Mouse (Mus musculus): ENCODE measurements around the gene Ttc39d.

Gene Ttc39d

GRCm38 (mm10) chr17:80206671-80207581 is at the start of gene Ttc39d, which contains the start of gene Srsf7:
TSS of gene Ttc39d (plus strand) at chr17:80207460.
TSS of gene Srsf7 (minus strand) at chr17:80207307.
- DNase-seq (ENCODE audit: low read depth), result peak; percentile 99

- DNase-seq (ENCODE audit: low read depth), result no peak
Measured at GRCm38 (mm10) chr17:80157489-80157888, 49.8 kb upstream of the Ttc39d start.

- peak; percentile 84 for DNase-seq (ENCODE audit: low read depth)
Measured at GRCm38 (mm10) chr17:80160454-80160853, 46.8 kb upstream of the Ttc39d start.

GRCm38 (mm10) chr17:80163991-80164390 is 43.3 kb upstream of the Ttc39d start:
- DNase-seq (ENCODE audit: low read depth), result no peak

- peak; percentile 33 for DNase-seq (ENCODE audit: low read depth)
Measured at GRCm38 (mm10) chr17:80165741-80166140, 41.5 kb upstream of the Ttc39d start.

GRCm38 (mm10) chr17:80166346-80166745 is 40.9 kb upstream of the Ttc39d start:
- no peak for DNase-seq (ENCODE audit: low read depth)

- DNase-seq (ENCODE audit: low read depth), result no peak
Measured at GRCm38 (mm10) chr17:80167436-80167835, 39.8 kb upstream of the Ttc39d start.

- DNase-seq (ENCODE audit: low read depth), result peak; percentile 54
Measured at GRCm38 (mm10) chr17:80167851-80168251, 39.4 kb upstream of the Ttc39d start.

- DNase-seq (ENCODE audit: low read depth), result peak; percentile 45
Measured at GRCm38 (mm10) chr17:80168425-80169182, 38.7 kb upstream of the Ttc39d start.

GRCm38 (mm10) chr17:80169792-80170191 is 37.5 kb upstream of the Ttc39d start:
- DNase-seq (ENCODE audit: low read depth), result no peak

- no peak for DNase-seq (ENCODE audit: low read depth)
Measured at GRCm38 (mm10) chr17:80170951-80171350, 36.3 kb upstream of the Ttc39d start.

- DNase-seq (ENCODE audit: low read depth), result no peak
Measured at GRCm38 (mm10) chr17:80171948-80172347, 35.3 kb upstream of the Ttc39d start.

GRCm38 (mm10) chr17:80172761-80173160 is 34.5 kb upstream of the Ttc39d start:
- DNase-seq (ENCODE audit: low read depth), result peak; percentile 56

GRCm38 (mm10) chr17:80173708-80174107 is 33.6 kb upstream of the Ttc39d start:
- no peak for DNase-seq (ENCODE audit: low read depth)

- no peak for DNase-seq (ENCODE audit: low read depth)
Measured at GRCm38 (mm10) chr17:80174146-80174545, 33.1 kb upstream of the Ttc39d start.

GRCm38 (mm10) chr17:80174699-80175385 is 32.4 kb upstream of the Ttc39d start:
- DNase-seq (ENCODE audit: low read depth), result no peak

- DNase-seq (ENCODE audit: low read depth), result no peak
Measured at GRCm38 (mm10) chr17:80175386-80175739, 31.9 kb upstream of the Ttc39d start.

GRCm38 (mm10) chr17:80175966-80176365 is 31.3 kb upstream of the Ttc39d start:
- DNase-seq (ENCODE audit: low read depth), result no peak

- DNase-seq (ENCODE audit: low read depth), result peak; percentile 24
Measured at GRCm38 (mm10) chr17:80178846-80179245, 28.4 kb upstream of the Ttc39d start.

- DNase-seq (ENCODE audit: low read depth), result peak; percentile 89
Measured at GRCm38 (mm10) chr17:80179959-80180358, 27.3 kb upstream of the Ttc39d start.

GRCm38 (mm10) chr17:80180468-80180867 is 26.8 kb upstream of the Ttc39d start:
- no peak for DNase-seq (ENCODE audit: low read depth)

- no peak for DNase-seq (ENCODE audit: low read depth)
Measured at GRCm38 (mm10) chr17:80183615-80184014, 23.6 kb upstream of the Ttc39d start.
